Comparison of ENCODE assay signal across 1 mouse cellular context in the genomic region with DNA sequence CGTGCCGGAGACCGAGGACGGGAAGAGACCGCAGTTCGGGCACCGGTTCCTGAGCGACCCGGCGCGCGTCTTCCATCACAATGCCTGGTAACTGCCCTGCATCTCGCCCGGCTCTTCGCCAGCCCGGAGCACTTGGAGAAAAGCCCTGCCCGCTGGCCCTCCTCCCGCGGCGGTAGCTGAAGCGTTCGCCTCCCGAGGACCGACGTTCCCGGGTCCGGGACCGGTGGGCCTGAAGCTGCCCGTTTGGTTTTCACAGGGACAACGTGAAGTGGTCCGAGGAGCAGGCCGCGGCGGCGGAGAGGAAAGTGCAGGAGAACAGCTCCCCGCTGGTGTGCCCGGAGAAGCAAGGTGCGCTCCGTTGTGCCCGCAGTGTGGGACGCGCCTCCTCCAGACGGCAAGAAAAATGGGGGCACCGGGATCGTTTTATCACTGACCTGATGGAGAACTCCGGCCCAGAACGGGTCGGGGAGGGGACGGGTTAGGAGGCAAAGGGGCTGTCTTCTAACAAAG.
TF ChIP-seq lines count a peak whose summit lies in the region.

No protein-coding gene starts in this region.

TF ChIP-seq in CH12.LX, 34 proteins besides CTCF, POLR2A, EP300 and RAD21 (continued from another document):
- TF ChIP-seq MAFK (IDR thresholded peaks at IDR 0.05; ENCODE audit: insufficient replicate concordance, low read length), result no peak
- no peak; the same call in 1 of the 2 replicates for TF ChIP-seq NRF1 (IDR thresholded peaks at IDR 0.05; ENCODE audit: low read depth, low read length)
- no peak; the same call in 1 of the 2 replicates for TF ChIP-seq MAX (IDR thresholded peaks at IDR 0.05; ENCODE audit: low read length)
- TF ChIP-seq USF1 (IDR thresholded peaks at IDR 0.05; ENCODE audit: low read depth, low read length), result no peak
- TF ChIP-seq MAZ (IDR thresholded peaks at IDR 0.05; ENCODE audit: low read depth, low read length), result no peak
- TF ChIP-seq MXI1 (IDR thresholded peaks at IDR 0.05; ENCODE audit: low read depth, low read length), result peak; percentile 100; the same call in 1 of the 2 replicates
- peak; percentile 94 for TF ChIP-seq SIN3A (IDR thresholded peaks at IDR 0.05; ENCODE audit: low read length)
- TF ChIP-seq RCOR1 (conservative IDR thresholded peaks at IDR 0.05; ENCODE audit: low read depth, low read length), result no peak
- no peak for TF ChIP-seq IRF4 (IDR thresholded peaks at IDR 0.05; ENCODE audit: low read depth, low read length)
- no peak for TF ChIP-seq ELF1 (IDR thresholded peaks at IDR 0.05; ENCODE audit: low read depth, low read length)
- no peak for TF ChIP-seq KAT2A (IDR thresholded peaks at IDR 0.05; ENCODE audit: insufficient replicate concordance, low read length)
- TF ChIP-seq PAX5 (IDR thresholded peaks at IDR 0.05; ENCODE audit: low read length), result no peak
- TF ChIP-seq POLR2AphosphoS2 (IDR thresholded peaks at IDR 0.05; ENCODE audit: low read depth, low read length), result no peak
- TF ChIP-seq JUN (IDR thresholded peaks at IDR 0.05; ENCODE audit: insufficient read depth, low read depth, low read length), result no peak
- no peak for TF ChIP-seq ZC3H11A (IDR thresholded peaks at IDR 0.05; ENCODE audit: low read depth, low read length)
- no peak for TF ChIP-seq USF2 (conservative IDR thresholded peaks at IDR 0.05; ENCODE audit: low read depth, low read length)
- no peak for TF ChIP-seq MEF2A (IDR thresholded peaks at IDR 0.05; ENCODE audit: borderline replicate concordance, low read depth, low read length)
- no peak for TF ChIP-seq GABPA (IDR thresholded peaks at IDR 0.05; ENCODE audit: insufficient replicate concordance, low read depth, low read length)
- TF ChIP-seq ZMIZ1 (IDR thresholded peaks at IDR 0.05; ENCODE audit: low read depth, low read length), result 0 out of 2 replicates have a peak, but pooled peaks have one; percentile 64
- TF ChIP-seq E2F4 (IDR thresholded peaks at IDR 0.05; ENCODE audit: insufficient replicate concordance, low read depth, low read length), result no peak
- no peak for TF ChIP-seq TBP (conservative IDR thresholded peaks at IDR 0.05; ENCODE audit: low read depth, low read length)
- TF ChIP-seq ZKSCAN1 (IDR thresholded peaks at IDR 0.05; ENCODE audit: borderline replicate concordance, low read depth, low read length), result no peak
- TF ChIP-seq CHD1 (IDR thresholded peaks at IDR 0.05; ENCODE audit: low read depth, low read length), result no peak
